Mouse (Mus musculus): ENCODE data around the gene Bbs7.

GRCm38 (mm10) chr3:36557601-36558000, 55.7 kb downstream of the Bbs7 start:
- TF ChIP-seq POLR2A (IDR thresholded peaks at IDR 0.05; ENCODE audit: low read depth, low read length): no peak
- no peak for TF ChIP-seq CTCF (IDR thresholded peaks at IDR 0.05; ENCODE audit: extremely low read depth, insufficient read length, insufficient replicate concordance, low read depth, low read length)
